Mouse (Mus musculus): ENCODE data around the gene Nprl2. TPM values are rescaled to one million over a fixed set of nuclear protein-coding genes. Genes with fewer than 3 reads are reported as not detected.

Nprl2 gene
- total and polyA plus RNA-seq, 2 experiments: 18.5 to 24.8 TPM

DNA sequence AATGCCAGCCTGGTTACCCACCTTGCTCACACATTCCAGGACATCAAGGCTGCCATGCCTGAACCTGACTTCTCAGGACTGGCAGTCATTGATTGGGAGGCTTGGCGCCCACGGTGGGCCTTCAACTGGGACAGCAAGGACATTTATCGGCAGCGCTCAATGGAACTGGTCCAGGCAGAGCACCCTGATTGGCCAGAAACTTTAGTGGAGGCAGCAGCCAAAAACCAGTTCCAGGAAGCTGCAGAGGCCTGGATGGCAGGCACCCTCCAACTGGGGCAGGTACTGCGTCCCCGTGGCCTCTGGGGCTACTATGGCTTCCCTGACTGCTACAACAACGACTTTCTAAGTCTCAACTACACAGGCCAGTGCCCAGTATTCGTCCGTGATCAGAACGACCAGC is 35.8 kb downstream of the Nprl2 start:
- Histone ChIP-seq H3K36me3 (ENCODE audit: control insufficient read depth, insufficient read depth, low read length) (peaks cover 2% of the 10 kb centered on the region; the same call in 1 of the 2 replicates), H3K79me2 (ENCODE audit: control insufficient read depth, insufficient read depth, low read length) (peaks cover 15% of the 10 kb centered on the region; the same call in 1 of the 2 replicates), H3K9ac (ENCODE audit: low read depth, low read length) (peak overlapping the region; percentile 91), H3K27me3 (ENCODE audit: control insufficient read depth, insufficient read depth, low read length) (no peaks in the 10 kb centered on the region), H3K4me3 (ENCODE audit: insufficient read depth, low read depth, low read length) (peak overlapping the region; percentile 91), H3K4me1 (ENCODE audit: control insufficient read depth, insufficient read depth, low read length) (peaks cover 28% of the 10 kb centered on the region), H3K27ac (replicated peaks; ENCODE audit: insufficient read depth, low read depth, low read length) (peak overlapping the region; percentile 97)
- WGBS: 20% methylated on average over 10 of the region's 10 CpGs
- TF ChIP-seq POLR2A (IDR thresholded peaks at IDR 0.05; ENCODE audit: extremely low read depth, insufficient read depth, low read length): peak; percentile 44; the same call in 1 of the 2 replicates
- no peak for TF ChIP-seq CTCF (IDR thresholded peaks at IDR 0.05; ENCODE audit: low read depth, low read length)
- peak; percentile 90 for DNase-seq (ENCODE audit: extremely low read depth, low read depth, low spot score)

DNA sequence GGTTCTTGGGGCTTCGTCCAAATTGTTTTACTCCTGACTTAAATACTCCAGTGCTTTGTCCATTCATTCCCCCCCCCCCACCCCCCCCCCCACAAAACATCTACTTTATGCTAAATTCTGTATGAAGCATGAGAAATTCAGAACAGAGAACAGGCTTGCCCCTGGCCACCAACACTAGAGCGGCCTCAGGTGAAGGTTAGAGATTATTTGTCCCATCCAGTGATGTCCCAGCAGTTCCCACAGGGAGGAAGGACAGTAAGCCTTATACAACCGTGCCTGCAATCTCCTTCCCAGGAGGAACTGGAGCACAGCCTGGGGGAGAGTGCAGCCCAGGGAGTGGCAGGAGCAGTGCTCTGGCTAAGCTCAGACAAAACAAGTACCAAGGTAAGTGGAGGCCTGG is 36.6 kb downstream of the Nprl2 start, which contains the start of gene Naa80:
Gene Naa80 (plus strand): TSS at position 301 of the 400 bp plus-strand sequence.
- Histone ChIP-seq H3K4me3 (ENCODE audit: insufficient read depth, low read depth, low read length) (peak within 1 kb of the TSS; percentile 91), H3K9ac (ENCODE audit: low read depth, low read length) (peak within 1 kb of the TSS; percentile 91), H3K27me3 (ENCODE audit: control insufficient read depth, insufficient read depth, low read length) (no peaks in the 10 kb centered on the region), H3K4me1 (ENCODE audit: control insufficient read depth, insufficient read depth, low read length) (peaks cover 28% of the 10 kb centered on the region), H3K79me2 (ENCODE audit: control insufficient read depth, insufficient read depth, low read length) (peaks cover 15% of the 10 kb centered on the region; the same call in 1 of the 2 replicates), H3K27ac (replicated peaks; ENCODE audit: insufficient read depth, low read depth, low read length) (peak within 1 kb of the TSS; percentile 97), H3K36me3 (ENCODE audit: control insufficient read depth, insufficient read depth, low read length) (peaks cover 2% of the 10 kb centered on the region; the same call in 1 of the 2 replicates)
- WGBS: 24% methylated on average over 3 of the region's 3 CpGs
- no peak for DNase-seq (ENCODE audit: extremely low read depth, low read depth, low spot score)
- TF ChIP-seq CTCF (IDR thresholded peaks at IDR 0.05; ENCODE audit: low read depth, low read length): no peak
- no peak for TF ChIP-seq POLR2A (IDR thresholded peaks at IDR 0.05; ENCODE audit: extremely low read depth, insufficient read depth, low read length)

DNA sequence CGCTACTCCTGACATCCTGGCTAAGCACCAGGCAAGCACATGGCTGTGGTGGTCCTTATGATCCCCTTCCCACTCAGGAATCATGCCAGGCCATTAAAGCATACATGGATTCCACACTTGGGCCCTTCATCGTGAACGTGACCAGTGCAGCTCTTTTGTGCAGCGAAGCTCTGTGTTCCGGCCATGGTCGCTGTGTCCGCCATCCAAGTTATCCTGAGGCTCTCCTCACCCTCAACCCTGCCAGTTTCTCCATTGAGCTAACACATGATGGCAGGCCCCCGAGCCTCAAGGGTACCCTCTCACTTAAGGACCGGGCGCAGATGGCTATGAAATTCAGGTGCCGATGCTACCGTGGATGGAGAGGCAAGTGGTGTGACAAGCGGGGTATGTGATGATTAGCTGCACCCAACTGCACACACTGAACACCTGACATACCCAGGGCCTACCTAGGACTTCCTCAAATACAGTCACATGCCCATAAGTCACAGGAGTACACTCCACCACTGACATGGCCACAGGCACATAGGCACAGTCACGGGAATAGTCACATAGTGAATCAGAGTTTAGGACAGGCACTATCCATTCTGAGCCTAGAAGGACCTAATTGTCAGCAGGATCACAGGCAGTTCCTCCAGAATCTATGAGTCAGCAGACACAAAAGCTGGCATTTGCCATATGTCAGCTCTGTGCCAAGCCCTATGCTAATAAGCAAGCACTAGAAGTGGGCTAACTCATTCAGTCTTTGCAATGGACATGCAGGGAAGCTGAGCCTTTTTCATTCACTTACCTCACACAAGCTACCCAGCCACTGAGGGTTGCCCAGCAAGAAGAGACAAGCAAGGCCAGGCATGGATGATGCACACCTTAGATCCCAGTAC is 37.2 kb downstream of the Nprl2 start:
- DNase-seq (ENCODE audit: extremely low read depth, low read depth, low spot score): peak; percentile 39
- Histone ChIP-seq H3K9ac (ENCODE audit: low read depth, low read length) (peak overlapping the region; percentile 64), H3K4me1 (ENCODE audit: control insufficient read depth, insufficient read depth, low read length) (peaks cover 28% of the 10 kb centered on the region), H3K79me2 (ENCODE audit: control insufficient read depth, insufficient read depth, low read length) (peaks cover 15% of the 10 kb centered on the region; the same call in 1 of the 2 replicates), H3K27me3 (ENCODE audit: control insufficient read depth, insufficient read depth, low read length) (no peaks in the 10 kb centered on the region), H3K36me3 (ENCODE audit: control insufficient read depth, insufficient read depth, low read length) (peaks cover 2% of the 10 kb centered on the region; the same call in 1 of the 2 replicates), H3K4me3 (ENCODE audit: insufficient read depth, low read depth, low read length) (peak overlapping the region; percentile 8), H3K27ac (replicated peaks; ENCODE audit: insufficient read depth, low read depth, low read length) (peak overlapping the region; percentile 20)
- 91% methylated on average over 14 of the region's 14 CpGs for WGBS
- TF ChIP-seq POLR2A (IDR thresholded peaks at IDR 0.05; ENCODE audit: extremely low read depth, insufficient read depth, low read length) (no peak), CTCF (IDR thresholded peaks at IDR 0.05; ENCODE audit: low read depth, low read length) (no peak)

DNA sequence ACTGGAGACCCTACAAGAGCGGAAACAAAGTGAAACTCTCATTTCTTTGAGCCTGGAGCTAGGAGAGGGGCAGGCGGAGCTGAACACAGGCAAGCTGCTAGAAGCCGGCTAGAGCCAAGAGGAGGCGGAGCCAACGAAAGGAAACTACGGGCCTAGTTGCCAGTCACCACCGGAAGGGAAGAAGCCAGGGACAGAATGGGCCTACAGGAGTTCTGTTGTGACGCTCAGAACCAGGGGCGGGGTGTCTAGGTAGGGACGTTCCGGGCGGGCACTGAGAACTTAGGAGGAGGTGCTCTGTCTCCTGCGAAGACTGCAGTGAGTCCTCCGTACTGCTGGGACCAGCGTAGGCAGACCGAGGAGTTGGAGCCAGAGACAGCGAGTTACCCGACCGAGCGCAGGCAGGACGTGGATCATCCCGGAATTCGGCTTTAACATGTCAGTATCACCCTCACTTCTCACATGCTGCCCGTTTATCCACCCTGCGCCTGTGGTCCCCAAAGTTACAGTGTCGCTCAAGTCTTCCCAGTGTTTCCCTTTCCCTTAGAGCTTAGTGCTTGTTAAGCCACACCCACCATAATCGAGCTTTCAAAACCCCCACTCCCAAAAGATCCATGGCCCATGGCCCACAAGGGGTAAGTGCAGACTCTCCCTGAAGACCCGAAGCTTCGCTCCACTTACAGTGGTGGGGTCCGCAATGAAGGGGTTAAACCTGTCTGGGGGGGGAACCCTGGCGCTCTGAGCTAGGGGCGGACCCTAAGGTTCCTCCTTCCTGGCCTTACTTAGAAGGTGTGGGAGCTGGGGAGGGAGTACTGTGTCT is 38.7 kb downstream of the Nprl2 start, which contains the start of gene Hyal3:
Gene Hyal3 (plus strand): TSS at position 318 of the 817 bp plus-strand sequence.
- Histone ChIP-seq H3K36me3 (ENCODE audit: control insufficient read depth, insufficient read depth, low read length) (peaks cover 2% of the 10 kb centered on the region; the same call in 1 of the 2 replicates), H3K4me1 (ENCODE audit: control insufficient read depth, insufficient read depth, low read length) (peaks cover 26% of the 10 kb centered on the region), H3K27ac (replicated peaks; ENCODE audit: insufficient read depth, low read depth, low read length) (peak within 1 kb of the TSS; percentile 57), H3K79me2 (ENCODE audit: control insufficient read depth, insufficient read depth, low read length) (peaks cover 15% of the 10 kb centered on the region; the same call in 1 of the 2 replicates), H3K27me3 (ENCODE audit: control insufficient read depth, insufficient read depth, low read length) (no peaks in the 10 kb centered on the region), H3K4me3 (ENCODE audit: insufficient read depth, low read depth, low read length) (peak within 1 kb of the TSS; percentile 67), H3K9ac (ENCODE audit: low read depth, low read length) (peak within 1 kb of the TSS; percentile 74)
- TF ChIP-seq POLR2A (IDR thresholded peaks at IDR 0.05; ENCODE audit: extremely low read depth, insufficient read depth, low read length) (peak; percentile 87), CTCF (IDR thresholded peaks at IDR 0.05; ENCODE audit: low read depth, low read length) (no peak)
- peak; percentile 95 for DNase-seq (ENCODE audit: extremely low read depth, low read depth, low spot score)
- WGBS: under 1% methylated on average over 32 of the region's 32 CpGs

DNA sequence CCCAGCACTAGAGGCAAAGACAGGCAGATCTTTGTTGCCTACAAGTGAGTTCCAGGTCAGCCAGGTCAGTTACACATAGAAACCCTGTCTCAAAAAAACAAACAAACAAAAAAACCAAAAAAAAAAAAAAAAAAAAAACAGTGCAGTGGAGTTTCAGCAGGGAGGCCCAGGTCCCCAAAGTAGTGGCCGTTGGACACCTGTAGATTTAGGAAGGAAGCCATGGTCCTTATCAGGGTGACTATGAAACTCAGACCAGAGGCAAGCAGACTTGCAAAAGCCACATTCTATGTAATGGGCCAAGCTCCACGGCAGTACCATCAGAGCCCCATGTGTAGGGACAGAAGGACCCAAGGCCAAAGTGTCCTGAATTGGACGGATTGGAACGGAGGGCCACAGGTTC is 39.6 kb downstream of the Nprl2 start:
- WGBS: 33% methylated on average over 4 of the region's 4 CpGs
- H3K36me3 ChIP-seq (ENCODE audit: control insufficient read depth, insufficient read depth, low read length): peaks cover 2% of the 10 kb centered on the region; the same call in 1 of the 2 replicates
- H3K27ac ChIP-seq (replicated peaks; ENCODE audit: insufficient read depth, low read depth, low read length): peak overlapping the region; percentile 57
- no peaks in the 10 kb centered on the region for H3K27me3 ChIP-seq (ENCODE audit: control insufficient read depth, insufficient read depth, low read length)
- H3K9ac ChIP-seq (ENCODE audit: low read depth, low read length): peak overlapping the region; percentile 74
- peaks cover 15% of the 10 kb centered on the region; the same call in 1 of the 2 replicates for H3K79me2 ChIP-seq (ENCODE audit: control insufficient read depth, insufficient read depth, low read length)
- TF ChIP-seq POLR2A (IDR thresholded peaks at IDR 0.05; ENCODE audit: extremely low read depth, insufficient read depth, low read length) (no peak), CTCF (IDR thresholded peaks at IDR 0.05; ENCODE audit: low read depth, low read length) (no peak)
- H3K4me1 ChIP-seq (ENCODE audit: control insufficient read depth, insufficient read depth, low read length): peaks cover 21% of the 10 kb centered on the region
- no peak overlapping the region for H3K4me3 ChIP-seq (ENCODE audit: insufficient read depth, low read depth, low read length)
- DNase-seq (ENCODE audit: extremely low read depth, low read depth, low spot score): peak; percentile 61

All from liver, adult 2 months (tissue).